Mouse (Mus musculus) limb, embryonic 11.5 days (tissue): ENCODE measurements around the gene Lrrc3c. TPM values are rescaled to one million over a fixed set of nuclear protein-coding genes. Genes with fewer than 3 reads are reported as not detected.

ENCODE experiments used
- ATAC-seq: fragments of 200-750 bp; cut with Nextera tagmentation; 2 replicates; pipeline ENCODE4 v1.8.0; 2017; ENCODE audit warnings: low read depth; ENCODE audit not compliant: insufficient number of reproducible peaks, low FRiP score, low TSS enrichment
- DNase-seq: peaks from one replicate; pipeline ENCODE4 v3.0.0-alpha.2; 2015; ENCODE audit warnings: low spot score
- H3K27ac ChIP-seq: fragments of 300-500 bp; sonication (generic); replicated peaks from 2 replicates; pipeline ENCODE4 v1.5.1; 2014; ENCODE audit warnings: low read depth, mild to moderate bottlenecking, low read length
- H3K27me3 ChIP-seq: fragments of 300-500 bp; sonication (generic); 2 replicates; pipeline ENCODE4 v1.6.1; 2014; ENCODE audit warnings: mild to moderate bottlenecking, low read length, mixed read lengths; ENCODE audit not compliant: control insufficient read depth, insufficient read depth
- H3K36me3 ChIP-seq: fragments of 300-500 bp; sonication (generic); 2 replicates; pipeline ENCODE4 v1.6.1; 2014; ENCODE audit warnings: mild to moderate bottlenecking, low read length, moderate library complexity, mixed read lengths; ENCODE audit not compliant: control insufficient read depth, insufficient read depth
- H3K4me1 ChIP-seq: fragments of 300-500 bp; sonication (generic); 2 replicates; pipeline ENCODE4 v1.6.1; 2014; ENCODE audit warnings: low read length, mixed read lengths; ENCODE audit not compliant: control insufficient read depth, insufficient read depth
- H3K4me2 ChIP-seq: fragments of 300-500 bp; sonication (generic); 2 replicates; pipeline ENCODE4 v1.6.1; 2014; ENCODE audit warnings: low read depth, mild to moderate bottlenecking, moderate library complexity; ENCODE audit not compliant: severe bottlenecking
- H3K4me3 ChIP-seq: fragments of 300-500 bp; sonication (generic); 2 replicates; pipeline ENCODE4 v1.5.1; 2014; ENCODE audit warnings: low read depth, low read length
- H3K9ac ChIP-seq: fragments of 300-500 bp; sonication (generic); 2 replicates; pipeline ENCODE4 v1.6.1; 2014; ENCODE audit warnings: mild to moderate bottlenecking, low read length
- H3K9me3 ChIP-seq: fragments of 300-500 bp; sonication (generic); 2 replicates; pipeline ENCODE4 v1.6.1; 2016; ENCODE audit warnings: low read length; ENCODE audit not compliant: control insufficient read depth
- WGBS: fragments of 180-500 bp; shearing (Covaris S2); extraction: QIAGEN DNeasy Blood & Tissue Kit; methylation state at CpG from one replicate; pipeline ENCODE4 v1.1.7; 2014; 5-methylcytosine and 5-hydroxymethylcytosine counted together
- polyA plus RNA-seq: library from polyadenylated mRNA; unstranded; fragments of >200 nt; fragmentation: Nextera tagmentation; extraction: Ambion mirVana; gene quantifications from 2 replicates; pipeline ENCODE4 v1.2.1, GENCODE M21; 2014

Gene Lrrc3c
- polyA plus RNA-seq, 1 experiment from 2014 or later: not detected

DNA sequence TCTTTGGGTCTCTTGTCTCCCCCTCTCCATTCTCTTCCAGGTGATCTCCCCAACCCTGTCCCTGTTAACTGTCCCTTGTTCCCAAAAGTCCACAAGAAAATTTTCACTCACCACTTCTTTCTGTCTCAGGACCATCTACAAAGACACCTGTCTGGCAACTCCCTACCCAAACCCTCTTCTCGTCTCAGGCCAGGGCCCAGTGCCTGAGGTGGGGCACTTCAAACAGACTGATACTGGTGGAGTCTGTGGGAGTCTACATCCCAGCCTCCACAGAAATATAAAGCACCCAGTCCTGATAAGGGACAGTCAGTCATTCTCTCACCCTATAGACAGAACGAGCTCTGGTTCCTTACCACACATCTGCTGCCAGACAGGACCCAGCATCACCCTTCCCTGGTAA, 48.4 kb downstream of the Lrrc3c start, which contains the start of gene Gsdma2:
TSS of gene Gsdma2 (plus strand) at position 301 of the 400 bp plus-strand sequence.
- 57% methylated on average over 2 of the region's 2 CpGs for WGBS
- no peak within 1 kb of the TSS for H3K9ac ChIP-seq
- no peak for DNase-seq
- no peaks in the 10 kb centered on the region for H3K27me3 ChIP-seq
- no peaks in the 10 kb centered on the region for H3K36me3 ChIP-seq
- no peaks in the 10 kb centered on the region for H3K4me1 ChIP-seq
- no peak for ATAC-seq
- H3K27ac ChIP-seq: no peak within 1 kb of the TSS
- H3K4me2 ChIP-seq: no peak within 1 kb of the TSS
- no peaks in the 10 kb centered on the region for H3K9me3 ChIP-seq
- H3K4me3 ChIP-seq: no peak within 1 kb of the TSS

Other genes starting within 250 kb of the Lrrc3c start
- 0.17 TPM in 1 of 2 replicates, not detected in the other for gene Ppp1r1b, start 249.9 kb upstream of the Lrrc3c start, polyA plus RNA-seq
- 37.7 and 38.3 TPM in 2 replicates for gene Stard3, start 239.9 kb upstream of the Lrrc3c start, polyA plus RNA-seq
- 0.41 and 0.53 TPM in 2 replicates for gene Tcap, start 214.5 kb upstream of the Lrrc3c start, polyA plus RNA-seq
- gene Pnmt, start 211.8 kb upstream of the Lrrc3c start, polyA plus RNA-seq: 0.13 and 0.17 TPM in 2 replicates
- 6.3 and 9.5 TPM in 2 replicates for gene Pgap3, start 197.8 kb upstream of the Lrrc3c start, polyA plus RNA-seq
- gene Erbb2, start 185.8 kb upstream of the Lrrc3c start, polyA plus RNA-seq: 29.6 and 30.5 TPM in 2 replicates
- gene Mien1, start 159.3 kb upstream of the Lrrc3c start, polyA plus RNA-seq: 75.4 and 78.3 TPM in 2 replicates
- 5.3 and 6.7 TPM in 2 replicates for gene Grb7, start 151.9 kb upstream of the Lrrc3c start, polyA plus RNA-seq
- gene Ikzf3, start 52.3 kb upstream of the Lrrc3c start, polyA plus RNA-seq: 0.07 TPM in 1 of 2 replicates, not detected in the other
- 0.45 and 1.2 TPM in 2 replicates for gene Zpbp2, start 47.2 kb upstream of the Lrrc3c start, polyA plus RNA-seq
- 9.6 and 10.1 TPM in 2 replicates for gene Ormdl3, start 10.9 kb upstream of the Lrrc3c start, polyA plus RNA-seq
- 0.75 and 0.80 TPM in 2 replicates for gene Gm12355, start 27.4 kb downstream of the Lrrc3c start, polyA plus RNA-seq
- gene Gsdma3, start 28.1 kb downstream of the Lrrc3c start, polyA plus RNA-seq: not detected in 2 replicates
- not detected in 2 replicates for gene Gsdma2, start 48.5 kb downstream of the Lrrc3c start, polyA plus RNA-seq
- gene Gsdma, start 66.1 kb downstream of the Lrrc3c start, polyA plus RNA-seq: 0.05 TPM in 1 of 2 replicates, not detected in the other
- 180 and 187 TPM in 2 replicates for gene Psmd3, start 84.3 kb downstream of the Lrrc3c start, polyA plus RNA-seq
- gene Csf3, start 103.0 kb downstream of the Lrrc3c start, polyA plus RNA-seq: 0.11 TPM in 1 of 2 replicates, not detected in the other
- gene Med24, start 131.1 kb downstream of the Lrrc3c start, polyA plus RNA-seq: 68.0 and 69.2 TPM in 2 replicates
- 16.5 and 17.7 TPM in 2 replicates for gene Thra, start 142.3 kb downstream of the Lrrc3c start, polyA plus RNA-seq
- 1.0 and 1.1 TPM in 2 replicates for gene Nr1d1, start 177.0 kb downstream of the Lrrc3c start, polyA plus RNA-seq
- gene Msl1, start 197.2 kb downstream of the Lrrc3c start, polyA plus RNA-seq: 24.6 and 25.6 TPM in 2 replicates
- gene Casc3, start 206.6 kb downstream of the Lrrc3c start, polyA plus RNA-seq: 44.9 and 51.1 TPM in 2 replicates
- gene Rapgefl1, start 238.5 kb downstream of the Lrrc3c start, polyA plus RNA-seq: 2.2 and 2.8 TPM in 2 replicates